Mouse (Mus musculus) left cerebral cortex, adult 2 months (tissue): Measurements from ENCODE around the gene Olfr729. TPM values are rescaled to one million over a fixed set of nuclear protein-coding genes. Genes with fewer than 3 reads are reported as not detected.

Experiments used
- DNase-seq, 2 experiments: peaks; one replicate each; pipeline ENCODE4 v3.0.0; 2021 to 2022; ENCODE audit warnings: low spot score in 2 of 2, mixed read lengths in 1 of 2; ENCODE audit errors: extremely low spot score in 1 of 2
- H3K27ac ChIP-seq: fragments of 200-600 bp; 2 replicates; pipeline ENCODE4 v1.8.1; 2022
- H3K4me3 ChIP-seq: fragments of 200-600 bp; 2 replicates; pipeline ENCODE4 v1.8.1; 2022
- CTCF ChIP-seq: fragments of 200-600 bp; IDR thresholded peaks from 2 replicates; pipeline ENCODE4 v1.8.1; 2022; ENCODE audit warnings: antibody characterized with exemption, mild to moderate bottlenecking, moderate library complexity
- intact Hi-C: fragments of 180-260 bp; cut with DNase I; formaldehyde crosslinking; loops from one replicate; pipeline ENCODE4 v1.15.1; 2025
- long read RNA-seq, 2 experiments: library from polyadenylated mRNA; stranded (forward); transcript quantifications; one replicate each; pipeline ENCODE4 v2.0.0; 2021; ENCODE audit warnings: borderline mapping rate in 2 of 2
- total RNA-seq, 2 experiments: library from RNA; stranded (reverse); gene quantifications; 2 replicates each; pipeline ENCODE4 v1.2.3; 2021

Gene Olfr729
- not detected for total RNA-seq
- long read RNA-seq, experiment 1, result 0 reads
- long read RNA-seq, experiment 2, result 0 reads

GRCm38 (mm10) chr14:50152810-50153209, at the start of gene Olfr729:
Gene Olfr729, minus strand, starts transcription at chr14:50152910.
- TF ChIP-seq CTCF, result no peak
- intact Hi-C loops, result no loop called here
- no peak within 1 kb of the TSS for H3K27ac ChIP-seq
- DNase-seq, result no peak
- H3K4me3 ChIP-seq, result no peak within 1 kb of the TSS

GRCm38 (mm10) chr14:50188098-50188497, 35.4 kb upstream of the Olfr729 start, which contains the start of gene Olfr730:
Gene Olfr730, minus strand, starts transcription at chr14:50188198.
- Histone ChIP-seq H3K4me3 (no peak within 1 kb of the TSS), H3K27ac (no peak within 1 kb of the TSS)
- intact Hi-C loops, result no loop called here
- DNase-seq, result no peak
- TF ChIP-seq CTCF, result no peak

DNA sequence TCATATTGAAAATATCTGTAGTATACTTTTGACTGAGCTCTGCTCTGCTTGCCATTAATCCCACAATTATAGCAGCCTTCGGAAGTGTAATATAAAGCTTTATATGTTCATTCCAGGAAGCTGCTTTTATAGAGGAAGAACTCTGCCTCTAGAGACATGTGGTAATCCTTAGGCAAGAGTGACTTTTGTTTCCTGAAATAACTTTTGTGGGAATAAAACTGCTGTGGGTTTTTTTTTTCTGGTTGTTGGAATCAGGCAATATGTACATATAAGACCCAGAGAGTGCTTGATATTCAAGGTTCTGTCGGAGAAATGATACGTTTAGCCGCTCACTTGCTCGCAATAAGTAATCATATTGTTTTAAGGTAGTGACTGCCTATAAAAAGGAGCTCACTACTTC, 10.1 kb downstream of the Olfr729 start, which contains the start of gene Olfr728:
TSS of gene Olfr728 (minus strand) at position 101 of the 400 bp plus-strand sequence.
- no peak for DNase-seq
- Histone ChIP-seq H3K4me3 (no peak within 1 kb of the TSS), H3K27ac (no peak within 1 kb of the TSS)
- TF ChIP-seq CTCF, result no peak
- intact Hi-C loops, result no loop called here

- DNase-seq, result no peak
- intact Hi-C loops, result no loop called here
- Histone ChIP-seq H3K27ac (no peak within 1 kb of the TSS), H3K4me3 (no peak within 1 kb of the TSS)
- TF ChIP-seq CTCF, result no peak
These were observed 29.8 kb downstream of the Olfr729 start, which contains the start of gene Olfr727 for GRCm38 (mm10) chr14:50122886-50123285. Gene Olfr727, plus strand, starts transcription at chr14:50123186.

Other genes starting within 250 kb of the Olfr729 start
- gene Olfr723, start 221.1 kb downstream of the Olfr729 start, total RNA-seq, result not detected
- gene Olfr724, start 189.6 kb downstream of the Olfr729 start, total RNA-seq, result not detected
- gene Olfr725, start 112.5 kb downstream of the Olfr729 start, total RNA-seq, result not detected
- gene Olfr726, start 62.0 kb downstream of the Olfr729 start, total RNA-seq, result not detected
- gene Olfr727, start 29.7 kb downstream of the Olfr729 start, total RNA-seq, result not detected
- gene Olfr728, start 10.2 kb downstream of the Olfr729 start, total RNA-seq, result not detected
- not detected for gene Olfr730, start 35.3 kb upstream of the Olfr729 start, total RNA-seq
- not detected for gene Olfr731, start 89.0 kb upstream of the Olfr729 start, total RNA-seq
- gene Olfr732, start 131.3 kb upstream of the Olfr729 start, total RNA-seq, result not detected
- not detected for gene Olfr733, start 148.6 kb upstream of the Olfr729 start, total RNA-seq
- gene Olfr734, start 173.9 kb upstream of the Olfr729 start, total RNA-seq, result not detected
- gene Olfr735, start 196.0 kb upstream of the Olfr729 start, total RNA-seq, result not detected
- gene Tlr11, start 205.0 kb upstream of the Olfr729 start, total RNA-seq, result not detected
- not detected for gene Olfr736, start 228.3 kb upstream of the Olfr729 start, total RNA-seq